Mouse (Mus musculus) liver, adult 2 months (tissue): ENCODE measurements around the gene Ndufa6.

Source experiments
- CTCF ChIP-seq: fragments of 200-500 bp; IDR thresholded peaks from 2 replicates; pipeline ENCODE4 v1.5.1; 2011; ENCODE audit warnings: low read depth, low read length, control low read depth
- POLR2A ChIP-seq: fragments of 200-500 bp; IDR thresholded peaks from 2 replicates; pipeline ENCODE4 v1.6.1; 2011; ENCODE audit warnings: low read length, control low read depth; ENCODE audit not compliant: insufficient read depth; ENCODE audit errors: extremely low read depth

DNA sequence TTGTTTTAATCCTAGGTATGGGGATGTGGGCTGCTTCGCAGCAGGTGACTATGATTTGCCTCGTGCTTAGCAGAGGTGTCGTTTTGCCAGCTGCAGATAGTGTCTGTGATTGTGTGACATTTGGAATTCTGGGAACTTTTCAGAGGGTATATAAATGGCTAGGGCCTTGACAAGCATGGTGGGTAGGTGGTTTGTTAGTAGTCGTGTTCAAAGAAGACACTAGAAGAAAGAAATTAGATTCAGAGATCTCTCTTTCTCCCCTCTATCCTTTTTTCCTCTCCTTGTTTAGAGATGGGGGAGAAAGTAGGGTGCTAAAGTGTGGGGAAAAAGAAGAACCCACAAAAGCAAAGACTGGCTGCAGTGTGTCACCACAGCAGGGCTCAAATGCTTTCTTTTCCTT is 14.0 kb upstream of the Ndufa6 start:
- TF ChIP-seq CTCF (no peak), POLR2A (no peak)
